1 mouse cellular context compared by ENCODE assay signal in genomic region chr2:168059200-168059790, GRCm38 (mm10).
TF ChIP-seq lines count a peak whose summit lies in the region.

No protein-coding gene starts in this region.

TF ChIP-seq in ES-E14, 5 proteins besides CTCF, POLR2A, EP300 and RAD21:
- TF ChIP-seq ZC3H11A (IDR thresholded peaks at IDR 0.05; ENCODE audit: borderline replicate concordance, low read depth, low read length) (no peak), CHD2 (IDR thresholded peaks at IDR 0.05; ENCODE audit: low read depth, low read length) (no peak), HCFC1 (IDR thresholded peaks at IDR 0.05; ENCODE audit: borderline replicate concordance, insufficient read depth, low read length) (no peak)
